Mouse (Mus musculus) liver, embryonic 11.5 days (tissue): ENCODE data around the gene Epsti1. TPM values are rescaled to one million over a fixed set of nuclear protein-coding genes. Genes with fewer than 3 reads are reported as not detected.

Experiments used
- ATAC-seq: fragments of 200-750 bp; cut with Nextera tagmentation; replicated peaks from 2 replicates; pipeline ENCODE4 v1.8.0; 2017; ENCODE audit warnings: moderate number of reproducible peaks, mild to moderate bottlenecking, moderate TSS enrichment, moderate library complexity; ENCODE audit not compliant: low FRiP score
- DNase-seq: peaks from one replicate; pipeline ENCODE4 v3.0.0-alpha.2; 2017; ENCODE audit warnings: low spot score
- H3K27ac ChIP-seq: fragments of 300-500 bp; sonication (generic); 2 replicates; pipeline ENCODE4 v1.5.1; 2014; ENCODE audit warnings: mild to moderate bottlenecking, low read depth, low read length, control low read depth
- H3K27me3 ChIP-seq: fragments of 300-500 bp; sonication (generic); replicated peaks from 2 replicates; pipeline ENCODE4 v1.6.1; 2014; ENCODE audit warnings: low read length, mixed read lengths; ENCODE audit not compliant: control insufficient read depth, insufficient read depth
- H3K36me3 ChIP-seq: fragments of 300-500 bp; sonication (generic); 2 replicates; pipeline ENCODE4 v1.6.1; 2014; ENCODE audit warnings: mild to moderate bottlenecking, low read length, moderate library complexity, mixed read lengths; ENCODE audit not compliant: control insufficient read depth, insufficient read depth
- H3K4me1 ChIP-seq: fragments of 300-500 bp; sonication (generic); replicated peaks from 2 replicates; pipeline ENCODE4 v1.6.1; 2014; ENCODE audit warnings: low read length, mixed read lengths; ENCODE audit not compliant: control insufficient read depth, insufficient read depth
- H3K4me2 ChIP-seq: fragments of 300-500 bp; sonication (generic); 2 replicates; pipeline ENCODE4 v1.6.1; 2014; ENCODE audit warnings: mild to moderate bottlenecking, control low read depth, moderate library complexity
- H3K4me3 ChIP-seq: fragments of 300-500 bp; sonication (generic); 2 replicates; pipeline ENCODE4 v1.5.1; 2014; ENCODE audit warnings: low read depth, low read length, control low read depth
- H3K9ac ChIP-seq: fragments of 300-500 bp; sonication (generic); 2 replicates; pipeline ENCODE4 v1.6.1; 2014; ENCODE audit warnings: low read depth, low read length, control low read depth
- H3K9me3 ChIP-seq: fragments of 300-500 bp; sonication (generic); 2 replicates; pipeline ENCODE4 v1.6.1; 2016; ENCODE audit warnings: low read length, inconsistent platforms, mixed read lengths; ENCODE audit not compliant: control insufficient read depth
- WGBS: fragments of 180-500 bp; shearing (Covaris S2); extraction: QIAGEN DNeasy Blood & Tissue Kit; methylation state at CpG from one replicate; pipeline ENCODE4 v1.1.7; 2014; 5-methylcytosine and 5-hydroxymethylcytosine counted together
- polyA plus RNA-seq: library from polyadenylated mRNA; unstranded; fragments of >200 nt; fragmentation: Nextera tagmentation; extraction: Ambion mirVana; gene quantifications from 2 replicates; pipeline ENCODE4 v1.2.1, GENCODE M21; 2014

The Epsti1 gene
- polyA plus RNA-seq, 1 experiment from 2014 or later = 0.97 TPM

- Histone ChIP-seq H3K36me3 (no peaks in the 10 kb centered on the region), H3K9ac (no peak overlapping the region), H3K9me3 (no peaks in the 10 kb centered on the region), H3K4me3 (no peak overlapping the region), H3K4me2 (no peak overlapping the region), H3K27me3 (no peaks in the 10 kb centered on the region), H3K27ac (no peak overlapping the region), H3K4me1 (no peaks in the 10 kb centered on the region)
- 86% methylated on average over 3 of the region's 3 CpGs for WGBS
- DNase-seq = no peak
- ATAC-seq = no peak
Measured at GRCm38 (mm10) chr14:77902541-77902940, 1.5 kb upstream of the Epsti1 start.

GRCm38 (mm10) chr14:77905466-77905865 is 1.4 kb downstream of the Epsti1 start:
- DNase-seq (no peak), ATAC-seq (no peak)
- Histone ChIP-seq H3K9me3 (no peaks in the 10 kb centered on the region), H3K4me1 (no peaks in the 10 kb centered on the region), H3K4me3 (no peak overlapping the region), H3K27ac (no peak overlapping the region), H3K9ac (no peak overlapping the region), H3K27me3 (no peaks in the 10 kb centered on the region), H3K4me2 (no peak overlapping the region), H3K36me3 (no peaks in the 10 kb centered on the region)
- 79% methylated on average over 5 of the region's 5 CpGs for WGBS

- no peak overlapping the region for H3K4me2 ChIP-seq
- no peaks in the 10 kb centered on the region for H3K27me3 ChIP-seq
- no peak overlapping the region for H3K27ac ChIP-seq
- 79% methylated on average over 5 of the region's 5 CpGs for WGBS
- no peak for DNase-seq
- H3K4me1 ChIP-seq = no peaks in the 10 kb centered on the region
- no peak overlapping the region for H3K9ac ChIP-seq
- H3K4me3 ChIP-seq = no peak overlapping the region
- H3K36me3 ChIP-seq = no peaks in the 10 kb centered on the region
- H3K9me3 ChIP-seq = no peaks in the 10 kb centered on the region
- ATAC-seq = no peak
Measured at GRCm38 (mm10) chr14:77906586-77906985, 2.5 kb downstream of the Epsti1 start.

- ATAC-seq = no peak
- no peak for DNase-seq
- H3K9ac ChIP-seq = no peak overlapping the region
- no peaks in the 10 kb centered on the region for H3K27me3 ChIP-seq
- no peaks in the 10 kb centered on the region for H3K9me3 ChIP-seq
- no peak overlapping the region for H3K4me3 ChIP-seq
- no peak overlapping the region for H3K27ac ChIP-seq
- H3K4me1 ChIP-seq = no peaks in the 10 kb centered on the region
- H3K4me2 ChIP-seq = no peak overlapping the region
- 85% methylated on average over 5 of the region's 5 CpGs for WGBS
- H3K36me3 ChIP-seq = no peaks in the 10 kb centered on the region
Measured at GRCm38 (mm10) chr14:77915776-77916175, 11.7 kb downstream of the Epsti1 start.

- WGBS = 92% methylated on average over 8 of the region's 8 CpGs
- Histone ChIP-seq H3K4me1 (no peaks in the 10 kb centered on the region), H3K27me3 (no peaks in the 10 kb centered on the region), H3K27ac (no peak overlapping the region), H3K36me3 (no peaks in the 10 kb centered on the region), H3K9ac (no peak overlapping the region), H3K9me3 (no peaks in the 10 kb centered on the region), H3K4me3 (no peak overlapping the region), H3K4me2 (no peak overlapping the region)
- DNase-seq = no peak
- ATAC-seq = no peak
Measured at GRCm38 (mm10) chr14:77921641-77922040, 17.6 kb downstream of the Epsti1 start.

- Histone ChIP-seq H3K27me3 (no peaks in the 10 kb centered on the region), H3K4me1 (no peaks in the 10 kb centered on the region)
Measured at GRCm38 (mm10) chr14:77923076-77923865, 19.2 kb downstream of the Epsti1 start.

GRCm38 (mm10) chr14:77925414-77925813 is 21.4 kb downstream of the Epsti1 start:
- H3K4me3 ChIP-seq = no peak overlapping the region
- no peak for DNase-seq
- no peak overlapping the region for H3K4me2 ChIP-seq
- H3K4me1 ChIP-seq = no peaks in the 10 kb centered on the region
- no peaks in the 10 kb centered on the region for H3K9me3 ChIP-seq
- no peaks in the 10 kb centered on the region for H3K27me3 ChIP-seq
- H3K9ac ChIP-seq = no peak overlapping the region
- ATAC-seq = no peak
- no peaks in the 10 kb centered on the region for H3K36me3 ChIP-seq
- 86% methylated on average over 10 of the region's 10 CpGs for WGBS
- no peak overlapping the region for H3K27ac ChIP-seq

More at GRCm38 (mm10) chr14:77923076-77923865, 19.2 kb downstream of the Epsti1 start:
- WGBS = 86% methylated on average over 6 of the region's 6 CpGs
- ATAC-seq (no peak), DNase-seq (no peak)
- no peak overlapping the region for H3K4me3 ChIP-seq
- no peaks in the 10 kb centered on the region for H3K36me3 ChIP-seq
- H3K4me2 ChIP-seq = no peak overlapping the region
- H3K9ac ChIP-seq = no peak overlapping the region
- H3K27ac ChIP-seq = no peak overlapping the region
- no peaks in the 10 kb centered on the region for H3K9me3 ChIP-seq

GRCm38 (mm10) chr14:77926718-77927117 is 22.7 kb downstream of the Epsti1 start:
- Histone ChIP-seq H3K27ac (no peak overlapping the region), H3K27me3 (no peaks in the 10 kb centered on the region), H3K36me3 (no peaks in the 10 kb centered on the region), H3K4me3 (no peak overlapping the region), H3K9ac (no peak overlapping the region), H3K4me1 (no peaks in the 10 kb centered on the region), H3K4me2 (no peak overlapping the region), H3K9me3 (no peaks in the 10 kb centered on the region)
- WGBS = 54% methylated on average over 3 of the region's 3 CpGs
- DNase-seq (no peak), ATAC-seq (no peak)

GRCm38 (mm10) chr14:77928021-77928420 is 24.0 kb downstream of the Epsti1 start:
- H3K27me3 ChIP-seq = no peaks in the 10 kb centered on the region
- no peak overlapping the region for H3K9ac ChIP-seq
- H3K4me2 ChIP-seq = no peak overlapping the region
- no peaks in the 10 kb centered on the region; the same call in 1 of the 2 replicates for H3K4me1 ChIP-seq
- no peaks in the 10 kb centered on the region for H3K36me3 ChIP-seq
- 41% methylated on average over 6 of the region's 6 CpGs for WGBS
- H3K4me3 ChIP-seq = no peak overlapping the region
- ATAC-seq = no peak
- H3K9me3 ChIP-seq = no peaks in the 10 kb centered on the region
- no peak overlapping the region for H3K27ac ChIP-seq
- DNase-seq = no peak
